Mouse (Mus musculus) midbrain, embryonic 11.5 days (tissue): ENCODE measurements around the gene Sema3b. TPM values are rescaled to one million over a fixed set of nuclear protein-coding genes. Genes with fewer than 3 reads are reported as not detected.

Experiments used
- ATAC-seq: fragments of 200-750 bp; cut with Nextera tagmentation; 2 replicates; pipeline ENCODE4 v1.8.0; 2017; ENCODE audit warnings: moderate TSS enrichment, moderate library complexity; ENCODE audit not compliant: low FRiP score
- DNase-seq: peaks from one replicate; pipeline ENCODE4 v3.0.0; 2015; ENCODE audit warnings: low spot score; ENCODE audit errors: missing footprints
- H3K27ac ChIP-seq: fragments of 300-500 bp; sonication (generic); 2 replicates; pipeline ENCODE4 v1.5.1; 2014; ENCODE audit warnings: low read depth, low read length
- H3K27me3 ChIP-seq: fragments of 300-500 bp; sonication (generic); 2 replicates; pipeline ENCODE4 v1.6.1; 2014; ENCODE audit warnings: mild to moderate bottlenecking, low read length, moderate library complexity, mixed read lengths; ENCODE audit not compliant: control insufficient read depth, insufficient read depth
- H3K36me3 ChIP-seq: fragments of 300-500 bp; sonication (generic); 2 replicates; pipeline ENCODE4 v1.6.1; 2014; ENCODE audit warnings: mild to moderate bottlenecking, low read length, moderate library complexity, mixed read lengths; ENCODE audit not compliant: control insufficient read depth, insufficient read depth
- H3K4me1 ChIP-seq: fragments of 300-500 bp; sonication (generic); 2 replicates; pipeline ENCODE4 v1.6.1; 2014; ENCODE audit warnings: low read length; ENCODE audit not compliant: control insufficient read depth, insufficient read depth
- H3K4me2 ChIP-seq: fragments of 300-500 bp; sonication (generic); 2 replicates; pipeline ENCODE4 v1.6.1; 2014; ENCODE audit warnings: mild to moderate bottlenecking, moderate library complexity
- H3K4me3 ChIP-seq: fragments of 300-500 bp; sonication (generic); 2 replicates; pipeline ENCODE4 v1.5.1; 2014; ENCODE audit warnings: low read depth, low read length
- H3K9ac ChIP-seq: fragments of 300-500 bp; sonication (generic); 2 replicates; pipeline ENCODE4 v1.6.1; 2014; ENCODE audit warnings: low read length
- H3K9me3 ChIP-seq: fragments of 300-500 bp; sonication (generic); 2 replicates; pipeline ENCODE4 v1.6.1; 2016; ENCODE audit warnings: low read length; ENCODE audit not compliant: control insufficient read depth
- WGBS: fragments of 180-500 bp; shearing (Covaris S2); extraction: QIAGEN DNeasy Blood & Tissue Kit; methylation state at CpG from one replicate; pipeline ENCODE4 v1.1.7; 2014; 5-methylcytosine and 5-hydroxymethylcytosine counted together
- polyA plus RNA-seq: library from polyadenylated mRNA; unstranded; fragments of >200 nt; fragmentation: Nextera tagmentation; extraction: Ambion mirVana; gene quantifications from 2 replicates; pipeline ENCODE4 v1.2.1, GENCODE M21; 2014

Sema3b gene
- polyA plus RNA-seq, 1 experiment from 2014 or later: 2.1 TPM

DNA sequence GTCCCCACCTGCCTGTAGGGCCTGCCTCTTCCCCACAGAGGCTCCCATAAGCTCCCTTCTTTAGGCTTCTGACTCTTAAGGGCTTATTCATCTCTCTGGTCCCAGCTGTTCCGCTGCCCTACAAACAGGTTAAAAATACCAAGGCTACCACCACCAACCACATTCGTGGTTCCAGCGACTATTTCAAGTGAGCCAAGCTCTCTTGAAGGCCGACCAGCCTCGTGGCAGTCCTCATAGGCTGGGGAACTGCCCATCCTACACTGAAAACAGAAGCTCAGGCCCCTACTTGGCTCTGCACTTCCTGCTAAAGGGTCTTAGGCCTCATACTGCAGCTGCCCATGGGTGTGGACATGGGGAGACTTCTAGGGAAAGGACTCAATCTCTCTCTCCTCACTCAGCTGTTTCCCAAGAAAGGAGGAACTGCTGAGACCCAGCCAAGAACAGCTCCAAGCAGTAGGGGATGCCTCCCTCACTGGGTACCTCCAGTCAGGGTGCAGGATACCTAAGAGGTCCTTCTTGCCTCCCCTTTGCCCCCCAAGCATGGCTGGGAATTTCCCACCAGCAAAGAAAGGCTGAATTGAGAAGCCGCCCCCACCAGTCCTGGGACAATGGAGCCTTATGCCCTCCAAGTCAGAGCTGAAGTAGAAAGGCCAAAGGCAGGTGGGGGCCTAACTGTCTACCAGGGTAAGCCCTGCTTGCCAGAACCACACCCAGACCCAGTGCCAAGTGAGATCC, 2.6 kb upstream of the Sema3b start:
- Histone ChIP-seq H3K4me1 (peaks cover 47% of the 10 kb centered on the region), H3K9me3 (no peaks in the 10 kb centered on the region), H3K27me3 (no peaks in the 10 kb centered on the region), H3K4me2 (peak overlapping the region; percentile 43), H3K4me3 (no peak overlapping the region), H3K36me3 (peaks cover 25% of the 10 kb centered on the region), H3K27ac (peak overlapping the region; percentile 86), H3K9ac (peak overlapping the region; percentile 72)
- DNase-seq (no peak), ATAC-seq (no peak)
- WGBS: 75% methylated on average over 6 of the region's 6 CpGs

GRCm38 (mm10) chr9:107609433-107609830, 403 bp upstream of the Sema3b start:
- ATAC-seq (no peak), DNase-seq (no peak)
- H3K4me1 ChIP-seq: peaks cover 47% of the 10 kb centered on the region
- H3K4me2 ChIP-seq: no peak overlapping the region
- H3K9me3 ChIP-seq: no peaks in the 10 kb centered on the region
- no peaks in the 10 kb centered on the region for H3K27me3 ChIP-seq
- H3K27ac ChIP-seq: no peak overlapping the region
- WGBS: 72% methylated on average over 4 of the region's 4 CpGs
- no peak overlapping the region for H3K4me3 ChIP-seq
- H3K36me3 ChIP-seq: peaks cover 4% of the 10 kb centered on the region; the same call in 1 of the 2 replicates
- H3K9ac ChIP-seq: peak overlapping the region; percentile 31; the same call in 1 of the 2 replicates

- H3K27ac ChIP-seq: no peak overlapping the region
These were observed 1.3 kb downstream of the Sema3b start for GRCm38 (mm10) chr9:107607653-107608245.

GRCm38 (mm10) chr9:107607036-107607435, 2.0 kb downstream of the Sema3b start:
- Histone ChIP-seq H3K9me3 (no peaks in the 10 kb centered on the region), H3K4me2 (no peak overlapping the region), H3K27ac (no peak overlapping the region), H3K4me1 (peaks cover 46% of the 10 kb centered on the region), H3K9ac (0 out of 2 replicates have a peak overlapping the region, but pooled peaks have one; percentile 18), H3K4me3 (no peak overlapping the region), H3K27me3 (no peaks in the 10 kb centered on the region), H3K36me3 (no peaks in the 10 kb centered on the region)
- DNase-seq (no peak), ATAC-seq (no peak)
- 71% methylated on average over 2 of the region's 2 CpGs for WGBS

More at GRCm38 (mm10) chr9:107607653-107608245, 1.3 kb downstream of the Sema3b start:
- Histone ChIP-seq H3K4me2 (no peak overlapping the region), H3K27me3 (no peaks in the 10 kb centered on the region), H3K4me3 (no peak overlapping the region), H3K4me1 (peaks cover 46% of the 10 kb centered on the region), H3K36me3 (no peaks in the 10 kb centered on the region), H3K9me3 (no peaks in the 10 kb centered on the region), H3K9ac (no peak overlapping the region)
- 66% methylated on average over 9 of the region's 9 CpGs for WGBS
- ATAC-seq (no peak), DNase-seq (no peak)

GRCm38 (mm10) chr9:107606591-107606990, 2.4 kb downstream of the Sema3b start:
- no peaks in the 10 kb centered on the region for H3K27me3 ChIP-seq
- no peak overlapping the region for H3K27ac ChIP-seq
- no peaks in the 10 kb centered on the region for H3K9me3 ChIP-seq
- H3K9ac ChIP-seq: 0 out of 2 replicates have a peak overlapping the region, but pooled peaks have one; percentile 18
- H3K4me3 ChIP-seq: no peak overlapping the region
- ATAC-seq: no peak
- H3K4me1 ChIP-seq: peaks cover 43% of the 10 kb centered on the region
- no peaks in the 10 kb centered on the region for H3K36me3 ChIP-seq
- H3K4me2 ChIP-seq: no peak overlapping the region
- no peak for DNase-seq
- WGBS: 16% methylated on average over 9 of the region's 9 CpGs

DNA sequence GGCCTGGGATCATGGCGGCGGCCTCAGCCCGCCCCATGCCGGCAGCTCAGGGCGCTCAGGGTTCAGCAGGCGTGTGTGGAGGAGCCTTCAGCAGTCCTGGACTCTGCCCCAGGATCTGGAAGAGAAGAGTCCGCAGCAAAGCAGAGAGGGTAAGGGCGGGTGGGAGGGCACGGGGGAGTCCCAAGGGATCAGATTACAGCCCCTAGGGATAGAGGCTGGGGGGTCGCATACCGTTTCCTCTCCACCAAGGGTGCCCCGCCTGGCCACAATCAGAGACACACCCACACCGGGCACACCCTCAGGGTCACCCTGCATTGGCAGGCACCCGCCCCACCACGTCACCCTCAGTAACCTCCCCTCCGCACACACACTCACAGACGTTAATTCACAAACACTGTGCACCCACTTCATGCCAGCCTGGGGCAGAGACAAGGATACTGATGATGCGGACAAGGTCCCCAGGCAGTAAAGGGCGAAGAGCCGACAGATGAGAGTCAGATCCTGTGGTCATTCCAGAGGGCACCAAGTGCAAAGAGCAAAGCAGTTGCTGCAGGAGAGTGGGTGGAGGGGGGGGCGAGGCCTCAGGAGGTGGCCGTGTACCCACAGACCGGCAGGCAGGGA, 3.9 kb downstream of the Sema3b start:
- 0 out of 2 replicates have a peak overlapping the region, but pooled peaks have one; percentile 3 for H3K4me2 ChIP-seq
- H3K4me3 ChIP-seq: no peak overlapping the region
- no peak for ATAC-seq

GRCm38 (mm10) chr9:107603251-107603650, 5.8 kb downstream of the Sema3b start:
- H3K9ac ChIP-seq: no peak overlapping the region
- no peaks in the 10 kb centered on the region for H3K36me3 ChIP-seq
- DNase-seq (no peak), ATAC-seq (peak; percentile 12; the same call in 1 of the 2 replicates)
- no peak overlapping the region for H3K27ac ChIP-seq
- H3K9me3 ChIP-seq: no peaks in the 10 kb centered on the region
- WGBS: 83% methylated on average over 6 of the region's 6 CpGs
- no peak overlapping the region for H3K4me3 ChIP-seq
- no peaks in the 10 kb centered on the region for H3K27me3 ChIP-seq
- no peak overlapping the region for H3K4me2 ChIP-seq
- peaks cover 27% of the 10 kb centered on the region for H3K4me1 ChIP-seq

More for the DNA sequence above, 3.9 kb downstream of the Sema3b start:
- no peaks in the 10 kb centered on the region for H3K36me3 ChIP-seq
- H3K27me3 ChIP-seq: no peaks in the 10 kb centered on the region
- H3K4me1 ChIP-seq: peaks cover 39% of the 10 kb centered on the region
- no peak for DNase-seq
- no peak overlapping the region for H3K27ac ChIP-seq
- H3K9me3 ChIP-seq: no peaks in the 10 kb centered on the region
- peak overlapping the region; percentile 43; the same call in 1 of the 2 replicates for H3K9ac ChIP-seq
- 38% methylated on average over 22 of the region's 23 CpGs for WGBS

- Histone ChIP-seq H3K27ac (no peak overlapping the region), H3K4me1 (peaks cover 26% of the 10 kb centered on the region), H3K9ac (peak overlapping the region; percentile 51; the same call in 1 of the 2 replicates), H3K4me2 (no peak overlapping the region), H3K4me3 (no peak overlapping the region), H3K27me3 (no peaks in the 10 kb centered on the region), H3K9me3 (no peaks in the 10 kb centered on the region), H3K36me3 (no peaks in the 10 kb centered on the region)
- WGBS: 14% methylated on average over 10 of the region's 10 CpGs
- DNase-seq (peak; percentile 100), ATAC-seq (peak; percentile 72)
These were observed 6.9 kb downstream of the Sema3b start for GRCm38 (mm10) chr9:107602068-107602648.
